Mouse (Mus musculus): ENCODE measurements around the gene Muc1. TPM values are rescaled to one million over a fixed set of nuclear protein-coding genes. Genes with fewer than 3 reads are reported as not detected.

Muc1 gene
- polyA plus RNA-seq (2011; ENCODE audit: insufficient read length, low read depth, missing spikeins), result 1.1 and 2.5 TPM in 2 replicates

DNA sequence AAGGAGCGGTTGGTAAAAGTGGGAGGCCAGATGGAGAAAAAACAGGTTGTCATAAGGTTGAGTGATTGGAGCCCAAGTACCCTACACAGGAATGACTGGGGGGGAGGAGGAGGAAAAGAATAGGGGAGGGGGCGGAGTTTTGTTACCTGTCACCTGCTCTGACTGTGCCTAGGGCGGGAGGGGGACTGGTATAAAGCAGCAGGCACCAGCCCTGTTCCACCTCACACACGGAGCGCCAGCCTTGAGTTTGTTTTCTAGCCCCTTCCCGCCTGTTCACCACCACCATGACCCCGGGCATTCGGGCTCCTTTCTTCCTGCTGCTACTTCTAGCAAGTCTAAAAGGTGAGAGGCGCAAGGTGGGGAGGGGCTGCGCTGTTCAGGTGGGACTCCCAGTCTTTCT lies at the start of gene Muc1:
Muc1 (plus strand) TSS at position 222 of the 400 bp plus-strand sequence.
- Histone ChIP-seq H3K4me3 (ENCODE audit: insufficient read depth, low read length) (peak within 1 kb of the TSS; percentile 26), H3K27ac (ENCODE audit: insufficient read depth, low read length) (peak within 1 kb of the TSS; percentile 87), H3K4me1 (ENCODE audit: control insufficient read depth, insufficient read depth, low read length) (0 out of 2 replicates have a peak, but pooled peaks cover 8% of the 10 kb centered on the region)
- TF ChIP-seq CTCF (IDR thresholded peaks at IDR 0.05; ENCODE audit: borderline replicate concordance, insufficient read depth, low read length), result no peak
- no peak for TF ChIP-seq POLR2A (IDR thresholded peaks at IDR 0.05; ENCODE audit: low read depth, low read length)

DNA sequence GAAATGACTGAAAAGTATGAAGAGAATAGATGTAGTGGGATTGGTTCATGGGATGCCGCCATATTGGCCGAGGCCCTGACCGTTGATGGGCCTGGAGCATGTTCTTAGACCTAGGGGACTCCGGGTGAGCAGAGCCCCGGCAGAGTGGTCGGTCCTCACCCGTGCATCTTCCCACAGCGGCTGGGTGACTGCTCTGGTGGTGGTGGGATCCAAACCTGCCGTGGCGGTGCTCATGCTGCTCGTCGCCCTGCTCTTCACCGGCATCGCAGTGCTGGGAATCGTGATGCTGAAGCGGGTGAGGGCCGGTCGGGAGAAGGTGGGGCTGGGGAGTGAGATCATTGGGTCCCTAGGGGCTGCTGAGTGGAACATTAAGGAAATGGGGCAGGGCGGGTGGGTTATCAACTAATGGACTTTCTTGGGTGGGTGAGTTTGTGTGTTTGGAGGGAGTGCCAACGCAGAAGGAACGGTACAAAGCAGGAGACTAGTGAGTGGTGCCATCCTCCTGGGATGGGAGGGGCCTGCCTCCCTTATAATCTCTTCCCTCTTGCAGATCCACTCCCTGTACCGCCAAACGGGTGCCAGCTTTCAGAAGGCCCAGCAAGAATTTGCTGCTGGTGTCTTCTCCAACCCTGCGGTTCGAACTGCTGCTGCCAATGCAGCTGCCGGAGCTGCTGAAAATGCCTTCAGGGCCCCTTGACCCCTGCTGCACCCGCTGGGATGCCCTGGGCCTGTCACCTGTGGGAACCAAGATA lies 46.9 kb upstream of the Muc1 start:
- Histone ChIP-seq H3K4me1 (ENCODE audit: control insufficient read depth, insufficient read depth, low read length) (peaks cover 5% of the 10 kb centered on the region; the same call in 1 of the 2 replicates), H3K27ac (ENCODE audit: insufficient read depth, low read length) (no peak overlapping the region), H3K4me3 (ENCODE audit: insufficient read depth, low read length) (no peak overlapping the region)
- no peak for TF ChIP-seq CTCF (IDR thresholded peaks at IDR 0.05; ENCODE audit: borderline replicate concordance, insufficient read depth, low read length)
- TF ChIP-seq POLR2A (IDR thresholded peaks at IDR 0.05; ENCODE audit: low read depth, low read length), result no peak

DNA sequence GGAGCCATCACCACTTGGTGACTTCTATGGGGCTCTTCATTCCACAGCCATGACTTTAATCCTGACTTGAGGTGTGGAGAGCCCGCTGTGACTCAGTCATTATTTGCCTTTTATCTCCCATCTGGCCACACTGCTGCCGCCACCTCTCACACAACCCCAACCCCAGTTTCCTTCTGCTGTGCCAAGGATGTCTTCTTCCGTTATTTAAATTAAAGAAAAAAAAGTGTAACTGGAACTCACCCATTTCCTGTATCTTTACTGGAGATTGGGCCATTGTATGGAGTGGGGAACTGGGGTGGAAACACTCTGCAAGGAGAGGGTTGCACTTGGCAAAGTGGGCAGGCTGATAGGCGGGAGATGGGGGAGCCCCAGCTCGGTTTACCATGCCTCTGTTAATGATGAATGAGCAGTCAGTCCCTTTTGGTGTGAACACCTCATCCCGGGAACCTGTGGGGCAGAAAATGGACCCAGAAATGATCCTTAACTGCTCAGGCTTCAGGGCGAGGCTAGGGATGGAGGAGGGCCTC lies 46.3 kb upstream of the Muc1 start:
- TF ChIP-seq CTCF (IDR thresholded peaks at IDR 0.05; ENCODE audit: borderline replicate concordance, insufficient read depth, low read length) (no peak), POLR2A (IDR thresholded peaks at IDR 0.05; ENCODE audit: low read depth, low read length) (no peak)
- Histone ChIP-seq H3K4me1 (ENCODE audit: control insufficient read depth, insufficient read depth, low read length) (peaks cover 5% of the 10 kb centered on the region; the same call in 1 of the 2 replicates), H3K4me3 (ENCODE audit: insufficient read depth, low read length) (no peak overlapping the region), H3K27ac (ENCODE audit: insufficient read depth, low read length) (no peak overlapping the region)

DNA sequence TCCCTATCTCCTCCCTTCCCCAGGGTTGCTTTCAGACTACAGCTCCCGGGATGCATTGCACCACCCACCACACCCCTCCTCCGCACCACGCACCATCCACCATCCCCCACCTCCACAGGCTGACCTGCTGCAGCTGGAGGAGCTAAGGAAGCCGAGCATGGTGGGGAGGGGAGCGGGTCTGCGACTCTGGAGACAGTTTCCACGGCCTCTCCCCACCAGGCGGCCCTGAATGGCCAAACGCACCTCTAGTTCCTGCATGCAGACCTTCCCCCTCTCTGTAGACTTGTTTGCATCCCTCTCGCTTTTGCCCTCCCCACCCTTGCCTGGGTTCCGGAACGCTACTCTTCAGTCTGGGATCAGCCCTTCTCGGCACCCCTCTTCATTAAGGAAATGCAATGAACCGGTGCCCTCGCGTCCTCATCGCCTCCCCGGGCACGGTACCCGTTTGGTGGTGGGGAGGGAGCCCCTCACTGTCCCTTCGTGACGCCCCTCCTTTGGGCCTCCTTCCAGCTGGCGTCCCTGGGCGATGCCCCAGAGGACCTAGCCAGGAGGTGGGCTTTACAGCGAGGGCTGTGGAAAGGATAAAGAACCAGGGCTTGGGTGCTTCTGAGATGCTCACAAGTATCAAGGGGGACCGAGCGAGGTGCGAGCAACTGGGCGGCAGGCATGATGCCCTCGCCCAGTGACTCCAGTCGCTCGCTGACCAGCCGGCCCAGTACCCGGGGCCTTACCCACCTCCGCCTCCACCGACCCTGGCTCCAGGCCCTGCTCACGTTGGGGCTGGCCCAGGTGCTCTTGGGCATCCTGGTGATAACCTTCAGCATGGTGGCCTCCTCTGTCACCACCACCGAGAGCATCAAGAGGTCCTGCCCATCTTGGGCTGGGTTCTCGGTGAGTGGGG lies 45.5 kb upstream of the Muc1 start, which contains the start of gene Fam189b:
Fam189b (plus strand) TSS at position 86 of the 901 bp plus-strand sequence.
- TF ChIP-seq CTCF (IDR thresholded peaks at IDR 0.05; ENCODE audit: borderline replicate concordance, insufficient read depth, low read length) (no peak), POLR2A (IDR thresholded peaks at IDR 0.05; ENCODE audit: low read depth, low read length) (peak; percentile 94)
- H3K4me1 ChIP-seq (ENCODE audit: control insufficient read depth, insufficient read depth, low read length), result peaks cover 5% of the 10 kb centered on the region; the same call in 1 of the 2 replicates

DNA sequence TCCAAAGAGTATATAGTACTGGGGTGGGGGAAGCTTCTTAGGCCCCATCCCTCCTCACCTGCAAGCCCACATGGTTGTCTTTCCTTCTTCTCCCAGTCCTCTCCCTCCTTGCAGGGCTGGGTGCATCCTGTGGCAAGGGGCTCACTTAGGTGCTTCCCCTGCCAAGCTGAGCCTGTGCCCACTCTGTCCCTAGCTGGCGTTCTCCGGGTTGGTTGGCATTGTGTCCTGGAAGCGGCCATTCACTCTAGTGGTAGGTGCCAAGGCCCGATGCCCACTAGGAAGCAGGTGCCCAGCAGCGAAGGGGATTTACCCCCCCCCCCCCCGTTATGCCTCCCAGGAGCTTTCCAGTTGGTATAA lies 44.9 kb upstream of the Muc1 start:
- Histone ChIP-seq H3K4me1 (ENCODE audit: control insufficient read depth, insufficient read depth, low read length) (0 out of 2 replicates have a peak, but pooled peaks cover 3% of the 10 kb centered on the region), H3K27ac (ENCODE audit: insufficient read depth, low read length) (no peak overlapping the region), H3K4me3 (ENCODE audit: insufficient read depth, low read length) (peak overlapping the region; percentile 65)
- TF ChIP-seq POLR2A (IDR thresholded peaks at IDR 0.05; ENCODE audit: low read depth, low read length), result no peak
- no peak for TF ChIP-seq CTCF (IDR thresholded peaks at IDR 0.05; ENCODE audit: borderline replicate concordance, insufficient read depth, low read length)

More for the DNA sequence above, 45.5 kb upstream of the Muc1 start, which contains the start of gene Fam189b:
- peak within 1 kb of the TSS; percentile 65 for H3K4me3 ChIP-seq (ENCODE audit: insufficient read depth, low read length)
- H3K27ac ChIP-seq (ENCODE audit: insufficient read depth, low read length), result 0 out of 2 replicates have a peak within 1 kb of the TSS, but pooled peaks have one; percentile 2

DNA sequence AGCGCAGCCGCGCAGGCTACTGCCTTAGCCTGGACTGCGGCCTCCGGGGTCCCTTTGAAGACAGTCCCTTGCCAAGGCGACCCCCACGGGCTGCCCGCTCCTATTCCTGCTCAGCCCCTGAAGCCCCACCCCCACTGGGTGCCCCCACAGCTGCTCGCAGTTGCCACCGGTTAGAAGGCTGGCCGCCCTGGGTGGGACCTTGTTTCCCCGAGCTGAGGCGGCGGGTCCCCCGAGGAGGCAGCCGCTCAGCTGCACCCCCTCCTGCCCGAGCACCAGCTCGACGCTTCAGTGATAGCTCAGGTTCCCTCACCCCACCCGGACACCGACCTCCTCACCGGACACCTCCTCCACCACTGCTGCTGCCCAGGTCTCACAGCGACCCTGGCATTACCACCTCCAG lies 41.7 kb upstream of the Muc1 start:
- Histone ChIP-seq H3K4me1 (ENCODE audit: control insufficient read depth, insufficient read depth, low read length) (0 out of 2 replicates have a peak, but pooled peaks cover 3% of the 10 kb centered on the region), H3K4me3 (ENCODE audit: insufficient read depth, low read length) (no peak overlapping the region), H3K27ac (ENCODE audit: insufficient read depth, low read length) (no peak overlapping the region)
- TF ChIP-seq POLR2A (IDR thresholded peaks at IDR 0.05; ENCODE audit: low read depth, low read length) (no peak), CTCF (IDR thresholded peaks at IDR 0.05; ENCODE audit: borderline replicate concordance, insufficient read depth, low read length) (no peak)

DNA sequence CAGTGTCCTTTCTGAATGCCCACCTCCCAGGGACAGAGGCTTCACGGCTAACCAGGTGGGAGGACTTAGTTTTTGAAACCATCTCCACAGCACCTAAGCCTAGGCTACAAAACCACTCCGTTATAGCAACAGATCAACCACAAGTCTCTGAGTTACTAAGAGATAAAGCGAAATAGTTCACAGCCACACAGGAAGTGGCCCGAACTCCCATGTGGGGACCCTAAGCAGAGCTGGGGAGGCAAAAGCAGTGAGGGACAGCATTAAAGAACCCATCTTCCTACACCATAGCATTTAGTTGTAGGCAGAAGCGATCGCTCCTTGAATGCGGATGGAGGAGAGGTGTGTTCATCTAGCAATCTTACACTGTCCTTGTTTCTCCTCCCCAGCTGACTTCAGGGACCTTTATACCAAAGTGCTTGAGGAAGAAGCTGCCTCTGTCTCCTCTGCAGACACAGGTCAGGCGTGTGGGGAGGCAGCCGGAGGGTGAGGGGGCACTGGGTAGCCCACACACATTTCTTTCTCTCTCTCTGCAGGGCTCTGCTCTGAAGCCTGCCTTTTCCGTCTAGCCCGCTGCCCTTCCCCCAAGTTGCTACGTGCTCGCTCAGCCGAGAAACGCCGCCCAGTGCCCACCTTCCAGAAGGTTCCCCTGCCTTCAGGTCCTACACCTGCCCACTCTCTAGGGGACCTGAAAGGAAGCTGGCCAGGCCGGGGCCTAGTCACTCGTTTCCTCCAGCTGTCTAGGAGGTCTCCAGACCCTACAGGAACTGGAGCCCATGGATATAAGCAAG lies 41.0 kb upstream of the Muc1 start:
- TF ChIP-seq POLR2A (IDR thresholded peaks at IDR 0.05; ENCODE audit: low read depth, low read length) (no peak), CTCF (IDR thresholded peaks at IDR 0.05; ENCODE audit: borderline replicate concordance, insufficient read depth, low read length) (no peak)
- H3K4me1 ChIP-seq (ENCODE audit: control insufficient read depth, insufficient read depth, low read length), result 0 out of 2 replicates have a peak, but pooled peaks cover 3% of the 10 kb centered on the region
- no peak overlapping the region for H3K27ac ChIP-seq (ENCODE audit: insufficient read depth, low read length)
- H3K4me3 ChIP-seq (ENCODE audit: insufficient read depth, low read length), result no peak overlapping the region

DNA sequence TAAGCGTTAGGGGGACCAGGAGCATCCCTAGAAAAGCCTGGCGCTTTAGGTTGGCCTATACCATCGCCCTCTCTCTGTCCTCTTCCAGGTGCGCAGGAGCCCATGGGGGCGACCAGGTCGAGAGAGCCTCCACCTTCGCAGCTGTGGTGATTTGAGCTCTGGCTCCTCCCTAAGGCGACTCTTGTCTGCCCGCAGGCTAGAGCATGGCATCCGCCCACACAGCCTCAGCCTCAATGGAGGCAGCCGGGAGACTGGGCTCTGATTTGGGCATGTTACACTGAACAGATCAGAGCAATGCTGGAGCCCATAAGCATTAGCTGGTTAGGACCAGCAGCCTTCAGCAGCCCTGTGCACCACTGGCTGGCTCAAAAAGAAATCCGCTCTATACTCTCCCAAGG lies 40.4 kb upstream of the Muc1 start:
- TF ChIP-seq POLR2A (IDR thresholded peaks at IDR 0.05; ENCODE audit: low read depth, low read length), result no peak
- no peak for TF ChIP-seq CTCF (IDR thresholded peaks at IDR 0.05; ENCODE audit: borderline replicate concordance, insufficient read depth, low read length)
- 0 out of 2 replicates have a peak, but pooled peaks cover 3% of the 10 kb centered on the region for H3K4me1 ChIP-seq (ENCODE audit: control insufficient read depth, insufficient read depth, low read length)
- H3K27ac ChIP-seq (ENCODE audit: insufficient read depth, low read length), result no peak overlapping the region
- H3K4me3 ChIP-seq (ENCODE audit: insufficient read depth, low read length), result no peak overlapping the region

DNA sequence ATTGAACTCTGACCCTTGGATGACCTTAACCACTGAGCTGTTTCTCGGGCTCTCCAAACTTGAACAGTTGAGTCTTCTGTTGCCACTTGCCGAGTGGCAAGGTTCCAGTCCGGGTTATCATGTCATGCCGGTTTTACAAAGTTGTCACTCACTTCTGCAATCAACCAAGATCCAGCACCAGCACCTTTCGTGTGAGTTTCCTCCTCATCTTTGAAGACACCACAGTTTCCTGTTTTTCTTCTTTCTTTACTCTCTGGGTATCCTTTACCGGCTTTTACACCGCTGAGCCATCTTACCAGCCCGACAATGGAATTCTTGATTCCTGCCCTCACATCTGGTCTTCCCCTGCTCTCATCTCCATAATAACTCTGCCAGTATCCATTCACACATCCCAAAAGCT lies 38.4 kb upstream of the Muc1 start:
- Histone ChIP-seq H3K4me3 (ENCODE audit: insufficient read depth, low read length) (no peak overlapping the region), H3K27ac (ENCODE audit: insufficient read depth, low read length) (no peak overlapping the region), H3K4me1 (ENCODE audit: control insufficient read depth, insufficient read depth, low read length) (no peaks in the 10 kb centered on the region)
- no peak for TF ChIP-seq POLR2A (IDR thresholded peaks at IDR 0.05; ENCODE audit: low read depth, low read length)
- TF ChIP-seq CTCF (IDR thresholded peaks at IDR 0.05; ENCODE audit: borderline replicate concordance, insufficient read depth, low read length), result no peak
